Comparison of ENCODE assay signal across 22 mouse cellular contexts in the genomic region with DNA sequence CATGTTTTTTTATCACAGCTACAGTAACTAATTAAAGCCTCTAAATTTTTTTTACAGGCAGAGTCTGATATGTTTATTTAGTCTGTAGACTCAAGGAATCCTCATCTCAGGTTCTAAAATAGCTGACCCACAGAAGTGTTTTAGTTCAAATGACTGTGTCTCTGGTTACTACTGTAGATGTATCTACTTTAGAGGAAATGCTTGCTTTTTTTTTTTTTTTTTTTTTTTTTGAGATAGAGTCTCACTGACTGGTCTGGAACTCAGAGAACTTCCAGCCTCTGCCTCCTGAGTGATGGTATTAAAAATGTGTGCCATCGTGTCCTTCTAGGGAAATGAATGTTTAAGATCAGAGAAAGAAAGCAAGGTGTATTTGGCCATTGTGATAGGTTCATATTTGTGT. TPM values are rescaled to one million over a fixed set of nuclear protein-coding genes. Genes with fewer than 3 reads are reported as not detected.
A peak's percentile ranks its signal among the peaks of the same experiment; 100 is the strongest.
DNase-seq lines count a peak whose midpoint lies in the region; ATAC-seq and TF ChIP-seq lines count a peak whose summit lies in the region.
"Had no signal": no experiment of that assay in that cellular context is flagged by ENCODE, and none has a peak within 500 bp of the region (broad histone marks: within the 10 kb centered on the region; RNA-seq: fewer than 3 reads in every experiment).

No protein-coding gene starts in this region.

- H3K4me2 ChIP-seq in kidney, postnatal 0 days (ENCODE audit: low read length) = no peak overlapping the region
- H3K4me2 ChIP-seq in CH12.LX (ENCODE audit: insufficient read depth, low read depth, poor library complexity, severe bottlenecking) = no peak overlapping the region; the same call in 1 of the 2 replicates

- no peaks in the 10 kb centered on the region for H3K4me1 ChIP-seq in kidney, postnatal 0 days (replicated peaks; ENCODE audit: insufficient read depth, low read length)
- H3K4me1 ChIP-seq in kidney, adult 2 months (ENCODE audit: control insufficient read depth, insufficient read depth, low read length) = no peaks in the 10 kb centered on the region
- H3K4me1 ChIP-seq in CH12.LX (ENCODE audit: control insufficient read depth in 1 of 2, insufficient read depth in 2 of 2) = no peaks in the 10 kb centered on the region
- H3K4me1 ChIP-seq in MEL (ENCODE audit: control insufficient read depth in 1 of 2, insufficient read depth in 2 of 2, low read length in 2 of 2) = peaks cover 0 to 10% of the 10 kb centered on the region in 2 experiments; a peak in 3 of 4 replicates

- TF ChIP-seq EP300 in CH12.LX (IDR thresholded peaks at IDR 0.05; ENCODE audit: low read length) (no peak), MEL (IDR thresholded peaks at IDR 0.05; ENCODE audit: low read depth in 1 of 2, low read length in 2 of 2) (no peak)

- dilution Hi-C loops in CH12.LX (cut with MboI; ENCODE audit: extremely low pct_ligation_motif_present, extremely low pct_unique_long_range_greater_than_20kb, low sequenced_read_pairs) = no loop called here

- no peaks in the 10 kb centered on the region for H3K9me3 ChIP-seq in kidney, postnatal 0 days (replicated peaks; ENCODE audit: low read length)
- H3K9me3 ChIP-seq in CH12.LX (replicated peaks; ENCODE audit: low read length) (no peaks in the 10 kb centered on the region), MEL (replicated peaks; ENCODE audit: insufficient read depth, low read length) (no peaks in the 10 kb centered on the region)
- H3K9me3 ChIP-seq: G1E had no signal

- TF ChIP-seq POLR2A in kidney, adult 2 months (IDR thresholded peaks at IDR 0.05; ENCODE audit: low read depth, low read length) = no peak
- no peak for TF ChIP-seq POLR2A in CH12.LX (IDR thresholded peaks at IDR 0.05; ENCODE audit: low read depth, low read length)
- no peak for TF ChIP-seq POLR2A in MEL (IDR thresholded peaks at IDR 0.05; ENCODE audit: control insufficient read depth in 1 of 2, insufficient read depth in 1 of 2, low read depth in 1 of 2, low read length in 2 of 2, poor library complexity in 1 of 2)

- no peak overlapping the region for H3K9ac ChIP-seq in kidney, postnatal 0 days (ENCODE audit: low read depth, low read length)
- H3K9ac ChIP-seq in CH12.LX (ENCODE audit: insufficient read depth, low read depth) (no peak overlapping the region), MEL (ENCODE audit: control insufficient read depth, low read depth, low read length, poor library complexity, severe bottlenecking) (no peak overlapping the region)

- ATAC-seq in kidney, postnatal 0 days (replicated peaks; ENCODE audit: low FRiP score, low read depth) = no peak
- ATAC-seq: activated CD4-positive, CD25-positive, alpha-beta regulatory T cell, adult 4 months; CD4-positive, CD25-positive, alpha-beta regulatory T cell, adult 4 months; Patski had no signal

- 59% methylated on average over 1 of the region's 1 CpGs for whole genome bisulfite sequencing in kidney, postnatal 0 days
- 53% methylated on average over 1 of the region's 1 CpGs for WGBS in kidney, adult 2 months

- H3K79me2 ChIP-seq in CH12.LX (replicated peaks; ENCODE audit: control insufficient read depth, extremely low read depth, insufficient read depth, poor library complexity, severe bottlenecking) (no peaks in the 10 kb centered on the region), MEL (ENCODE audit: control insufficient read depth, insufficient read depth, low read length, poor library complexity) (no peaks in the 10 kb centered on the region)

- peak; percentile 3 for DNase-seq in kidney, postnatal 0 days (ENCODE audit: low spot score)
- DNase-seq in kidney, adult 2 months = no peak
- DNase-seq in CH12.LX (ENCODE audit: extremely low read depth) (no peak), MEL (ENCODE audit: low read depth, low spot score) (no peak)
- DNase-seq in cerebellum, adult 11 months = no peak
- DNase-seq in yolk sac, embryonic 10.5 days (ENCODE audit: low spot score) = no peak
- DNase-seq: adrenal gland, adult 2 months; adrenal gland, adult 8-10 months; adrenal gland, postnatal 10 days; adrenal gland, postnatal 14 days; adrenal gland, postnatal 25 days; adrenal gland, postnatal 36 days; B cell, adult 2 months; cerebellum, adult 11-12 months; cerebellum, adult 18-20 months; cerebellum, adult 2 months; cerebellum, adult 8-10 months; cerebellum, adult 9-10 months had no signal

- TF ChIP-seq CTCF in kidney, postnatal 0 days (IDR thresholded peaks at IDR 0.05; ENCODE audit: low read depth) = no peak
- TF ChIP-seq CTCF in kidney, adult 2 months (conservative IDR thresholded peaks at IDR 0.05; ENCODE audit: insufficient read depth, insufficient read length, low read depth, low read length) = no peak
- TF ChIP-seq CTCF in CH12.LX (conservative IDR thresholded peaks at IDR 0.05 in 1 of 2, IDR thresholded peaks at IDR 0.05 in 1 of 2; ENCODE audit: low read depth in 2 of 2, low read length in 2 of 2) = no peak
- no peak for TF ChIP-seq CTCF in MEL (IDR thresholded peaks at IDR 0.05 in 2 of 3, conservative IDR thresholded peaks at IDR 0.05 in 1 of 3; ENCODE audit: control insufficient read depth in 1 of 3, insufficient read depth in 1 of 3, low read depth in 2 of 3, low read length in 3 of 3, poor library complexity in 1 of 3, severe bottlenecking in 1 of 3)

- TF ChIP-seq RAD21 in CH12.LX (IDR thresholded peaks at IDR 0.05; ENCODE audit: low read depth, low read length) (no peak), MEL (IDR thresholded peaks at IDR 0.05; ENCODE audit: low read depth, low read length) (no peak)

- in situ Hi-C loops in CH12.LX (cut with MboI; ENCODE audit: low pct_ligation_motif_present, low pct_unique_long_range_greater_than_20kb, low sequenced_read_pairs) = no loop called here

- no peaks in the 10 kb centered on the region for H3K27me3 ChIP-seq in kidney, postnatal 0 days (ENCODE audit: insufficient read depth, low read length)
- no peaks in the 10 kb centered on the region for H3K27me3 ChIP-seq in kidney, adult 2 months (replicated peaks; ENCODE audit: control insufficient read depth, insufficient read depth, low read length)
- H3K27me3 ChIP-seq in CH12.LX (replicated peaks) = peaks cover 12% of the 10 kb centered on the region
- H3K27me3 ChIP-seq in MEL (ENCODE audit: control insufficient read depth in 1 of 2, insufficient read depth in 2 of 2, low read length in 2 of 2) = peaks cover 0 to 2% of the 10 kb centered on the region in 2 experiments

- no peak overlapping the region for H3K27ac ChIP-seq in kidney, postnatal 0 days
- H3K27ac ChIP-seq in kidney, adult 2 months (ENCODE audit: insufficient read depth, low read depth, low read length) = no peak overlapping the region
- H3K27ac ChIP-seq in CH12.LX (ENCODE audit: insufficient read depth, low read depth) (no peak overlapping the region), MEL (ENCODE audit: control insufficient read depth, low read depth, low read length) (no peak overlapping the region)

- H3K4me3 ChIP-seq in kidney, postnatal 0 days (replicated peaks; ENCODE audit: low read depth, low read length) = no peak overlapping the region
- no peak overlapping the region for H3K4me3 ChIP-seq in kidney, adult 2 months (ENCODE audit: insufficient read depth, low read depth, low read length)
- H3K4me3 ChIP-seq in CH12.LX (replicated peaks in 1 of 3; ENCODE audit: low read depth in 2 of 3, low read length in 2 of 3, poor library complexity in 1 of 3) = no peak overlapping the region
- no peak overlapping the region for H3K4me3 ChIP-seq in MEL (ENCODE audit: control insufficient read depth in 1 of 2, insufficient read depth in 1 of 2, low read depth in 2 of 2, low read length in 2 of 2)

- H3K36me3 ChIP-seq in kidney, postnatal 0 days (ENCODE audit: insufficient read depth, low read length) = no peaks in the 10 kb centered on the region
- H3K36me3 ChIP-seq in kidney, adult 2 months (ENCODE audit: control insufficient read depth, insufficient read depth, low read length) = no peaks in the 10 kb centered on the region
- H3K36me3 ChIP-seq in CH12.LX (replicated peaks in 1 of 2; ENCODE audit: control insufficient read depth in 1 of 2, insufficient read depth in 1 of 2, low read length in 1 of 2) (no peaks in the 10 kb centered on the region), MEL (ENCODE audit: control insufficient read depth in 1 of 2, insufficient read depth in 2 of 2, low read length in 2 of 2) (peaks cover 0 to 14% of the 10 kb centered on the region in 2 experiments; a peak in 2 of 4 replicates)
- H3K36me3 ChIP-seq: G1E had no signal

TF ChIP-seq in CH12.LX, 34 proteins besides CTCF, POLR2A, EP300 and RAD21:
- TF ChIP-seq BHLHE40 (IDR thresholded peaks at IDR 0.05; ENCODE audit: low read depth, low read length) = no peak
- TF ChIP-seq ZNF384 (IDR thresholded peaks at IDR 0.05; ENCODE audit: low read depth, low read length) = peak; percentile 58

TF ChIP-seq in MEL, 35 proteins besides CTCF, POLR2A, EP300 and RAD21:
- TF ChIP-seq JUND (IDR thresholded peaks at IDR 0.05; ENCODE audit: low read depth, low read length) (no peak), ZNF384 (IDR thresholded peaks at IDR 0.05; ENCODE audit: low read depth, low read length) (peak; percentile 69)

RNA-seq across cellular contexts. Expression of gene Ppt1, which starts 19.8 kb away (rescaled TPM):
- 74.4 and 77.6 TPM in 2 replicates for polyA plus RNA-seq in kidney, postnatal 0 days (2015; fragmentation: Nextera tagmentation; extraction: Ambion mirVana)
- polyA plus RNA-seq in kidney, adult 2 months (2012; rRNA removed) = 61.2 and 67.7 TPM in 2 replicates
- 23.7 and 23.8 TPM in 2 replicates for total RNA-seq in CH12.LX (2012; rRNA removed)
- 23.9 and 24.2 TPM in 2 replicates for total RNA-seq in CH12.LX (2014; rRNA removed)
- polyA plus RNA-seq in CH12.LX (2012; ENCODE audit: insufficient read length, low read depth) = 30.7 TPM in 2 replicates
- total RNA-seq in MEL (2012; rRNA removed) = 12.5 and 13.1 TPM in 2 replicates
- 10 to 100 TPM in 1 of 2 experiments, not detected in 1; 19.9 TPM for polyA plus RNA-seq in MEL (2012; ENCODE audit: insufficient read depth in 1 of 2, insufficient read length in 2 of 2, low read depth in 1 of 2, low replicate concordance in 2 of 2, missing spikeins in 1 of 2)
